Mouse (Mus musculus) c-Kit-positive CD71-positive TER-119-negative erythroid progenitor cells, embryonic 14.5 days (primary cell): ENCODE data around the gene Pla2g6.

Experiments used
- DNase-seq: peaks from one replicate; pipeline ENCODE4 v3.0.0-alpha.2; 2013; ENCODE audit warnings: low read depth

Gene Pla2g6

DNA sequence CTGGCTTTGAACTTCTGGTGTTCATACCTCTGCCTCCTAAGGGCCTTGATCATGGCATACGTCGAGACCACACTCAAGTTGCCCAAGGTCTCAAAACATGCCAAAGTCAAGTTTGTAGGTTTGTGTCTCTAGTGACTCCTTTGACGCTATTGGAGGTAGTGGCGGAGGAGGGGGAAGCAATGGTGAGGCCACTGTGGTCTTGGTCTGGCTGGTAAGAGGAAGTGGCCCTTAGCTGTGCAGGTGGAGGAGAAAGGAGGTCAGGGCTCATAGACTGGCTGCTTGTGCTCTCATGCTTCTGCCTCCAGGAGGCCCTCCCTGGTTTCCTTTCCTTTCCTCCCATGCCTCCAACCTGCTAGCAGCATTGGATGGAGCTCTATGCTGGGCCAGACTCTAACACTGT, 22.7 kb upstream of the Pla2g6 start:
- no peak for DNase-seq

DNA sequence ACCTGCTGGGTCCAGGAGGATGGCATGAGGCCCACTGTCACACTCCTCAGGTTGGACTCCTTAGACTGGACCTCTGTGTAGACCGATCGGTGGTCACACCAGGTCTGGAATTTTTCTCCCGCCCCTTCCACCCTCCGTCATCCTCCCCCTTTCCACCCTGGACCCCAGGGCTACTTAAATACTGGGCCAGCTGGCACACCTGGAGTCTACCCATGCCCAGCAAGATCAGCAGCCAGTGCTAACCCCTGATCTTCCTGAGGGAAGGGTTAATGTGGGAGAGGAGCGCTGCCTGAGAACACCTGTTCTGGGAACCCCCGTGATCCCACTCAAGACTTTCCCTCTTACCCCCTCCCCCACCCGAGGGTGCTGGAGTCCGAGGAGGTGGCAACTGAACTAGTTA, 20.5 kb upstream of the Pla2g6 start:
- no peak for DNase-seq

DNA sequence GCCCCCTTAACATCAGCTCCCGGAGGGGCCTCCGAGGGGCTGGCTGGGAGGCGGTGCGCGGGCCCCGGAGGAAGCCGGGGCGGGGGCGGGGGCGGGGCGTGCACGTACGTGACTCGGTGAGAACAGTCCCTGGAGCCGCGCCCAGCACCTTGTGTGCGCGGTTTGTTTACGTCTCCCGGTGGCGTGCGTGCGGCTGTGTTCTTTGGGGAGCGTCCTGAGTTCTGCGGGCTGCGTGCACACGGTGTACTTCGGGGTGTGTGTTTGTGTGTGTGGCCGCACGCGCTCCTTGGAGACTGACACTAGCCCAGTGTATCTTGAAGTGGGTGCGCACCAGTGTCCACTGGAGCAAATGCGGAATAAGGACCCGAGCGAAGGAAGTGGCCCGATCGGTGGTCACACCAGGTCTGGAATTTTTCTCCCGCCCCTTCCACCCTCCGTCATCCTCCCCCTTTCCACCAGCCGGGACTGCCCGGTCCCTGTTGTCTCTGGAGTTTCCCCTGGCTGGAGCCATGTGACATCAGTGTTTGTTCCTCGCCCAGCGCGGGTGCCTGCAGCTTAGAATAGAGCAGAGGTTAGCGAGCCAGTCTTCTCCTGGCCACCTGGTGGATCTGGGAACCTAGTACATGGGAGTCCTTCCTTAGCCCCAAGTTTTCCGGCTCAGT, 19.8 kb upstream of the Pla2g6 start:
- peak; percentile 75 for DNase-seq

DNA sequence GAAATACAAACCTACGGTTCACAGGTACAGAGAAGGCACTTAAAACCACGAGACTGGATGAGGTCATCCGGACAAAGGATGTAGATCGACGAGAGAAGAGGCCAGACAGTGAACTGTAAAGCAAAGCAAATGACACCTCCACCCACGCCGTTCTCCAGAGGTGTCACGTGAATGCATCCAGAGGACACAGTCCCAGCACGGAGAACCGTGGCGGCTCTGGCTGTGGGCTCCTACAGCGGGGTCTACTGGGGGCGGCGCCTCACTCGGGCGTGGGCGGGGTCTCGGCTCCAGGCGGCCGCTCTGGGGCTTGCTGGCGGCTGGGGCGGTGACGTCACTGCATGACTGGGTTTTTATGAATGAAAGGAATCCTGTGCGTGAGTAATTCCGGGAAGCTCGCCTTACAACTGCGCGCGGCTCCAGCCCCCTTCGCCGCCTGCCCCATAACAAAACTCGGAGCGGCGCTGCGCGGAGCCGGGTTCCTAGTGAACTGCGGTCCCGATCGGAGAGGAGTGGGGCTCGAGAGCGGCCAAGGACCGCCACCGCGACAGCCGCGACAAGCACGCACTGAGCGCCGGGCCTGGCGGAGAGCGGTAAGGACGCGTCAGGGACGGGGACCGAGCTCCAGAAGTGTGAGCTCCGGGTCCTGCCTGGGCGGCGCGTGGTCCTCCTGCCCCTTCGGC, 19.1 kb upstream of the Pla2g6 start:
- DNase-seq = peak; percentile 81

DNA sequence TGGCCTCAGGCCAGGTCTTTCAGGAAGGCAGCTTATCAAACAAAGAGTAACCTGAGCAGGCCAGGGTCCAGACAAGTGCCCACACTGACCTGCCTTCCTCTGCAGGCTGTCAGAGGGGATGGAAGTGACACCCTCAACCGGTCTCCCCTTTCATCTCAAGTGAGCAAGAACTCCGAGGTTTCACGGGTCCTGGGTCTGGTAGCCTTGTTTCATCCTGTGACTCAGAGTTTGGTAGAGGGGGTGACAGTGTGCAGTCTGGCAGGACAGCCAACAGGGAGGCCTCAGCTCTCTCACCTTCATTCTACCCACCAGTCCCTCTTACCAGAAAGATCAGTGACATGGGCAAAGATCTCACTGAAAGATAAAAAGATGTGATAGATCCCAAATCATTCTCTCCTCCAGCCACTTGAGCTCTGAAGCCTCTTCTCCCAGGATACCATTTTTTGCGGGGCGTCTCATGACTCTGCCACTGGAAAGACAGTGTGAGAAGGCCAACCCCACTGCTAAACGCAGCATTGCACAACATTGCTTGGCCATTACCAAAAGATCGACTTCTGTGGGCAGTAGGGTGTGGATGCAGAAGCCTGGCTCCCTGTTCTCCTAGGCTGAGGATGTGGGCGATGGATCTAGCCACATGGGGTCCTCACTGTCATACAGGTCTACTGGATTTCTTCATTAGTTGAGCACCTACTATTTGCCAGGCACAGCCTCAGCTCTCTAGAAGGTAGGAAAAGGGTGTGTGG, 18.0 kb upstream of the Pla2g6 start, which contains the start of gene Maff:
Maff (plus strand) TSS at position 571 of the 743 bp plus-strand sequence.
- no peak for DNase-seq

DNA sequence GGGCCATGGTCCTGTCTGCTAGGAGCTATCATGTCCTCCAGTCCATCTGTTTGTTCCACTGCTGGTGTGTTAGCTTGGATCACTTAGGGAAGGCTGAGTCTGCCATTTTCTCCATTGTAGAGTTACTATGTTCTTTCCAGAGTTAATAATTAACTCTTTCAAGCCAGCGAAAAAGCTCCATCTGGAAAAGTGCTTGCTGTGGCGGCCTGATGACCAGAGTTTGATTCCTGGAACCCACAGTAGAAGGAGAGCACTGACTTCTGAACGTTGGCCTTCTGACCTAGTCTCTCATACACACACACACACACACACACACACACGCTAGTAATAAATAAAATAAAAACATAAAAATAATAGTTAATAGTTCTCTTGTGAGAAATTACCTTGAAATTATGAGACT, 16.4 kb upstream of the Pla2g6 start:
- DNase-seq = no peak

DNA sequence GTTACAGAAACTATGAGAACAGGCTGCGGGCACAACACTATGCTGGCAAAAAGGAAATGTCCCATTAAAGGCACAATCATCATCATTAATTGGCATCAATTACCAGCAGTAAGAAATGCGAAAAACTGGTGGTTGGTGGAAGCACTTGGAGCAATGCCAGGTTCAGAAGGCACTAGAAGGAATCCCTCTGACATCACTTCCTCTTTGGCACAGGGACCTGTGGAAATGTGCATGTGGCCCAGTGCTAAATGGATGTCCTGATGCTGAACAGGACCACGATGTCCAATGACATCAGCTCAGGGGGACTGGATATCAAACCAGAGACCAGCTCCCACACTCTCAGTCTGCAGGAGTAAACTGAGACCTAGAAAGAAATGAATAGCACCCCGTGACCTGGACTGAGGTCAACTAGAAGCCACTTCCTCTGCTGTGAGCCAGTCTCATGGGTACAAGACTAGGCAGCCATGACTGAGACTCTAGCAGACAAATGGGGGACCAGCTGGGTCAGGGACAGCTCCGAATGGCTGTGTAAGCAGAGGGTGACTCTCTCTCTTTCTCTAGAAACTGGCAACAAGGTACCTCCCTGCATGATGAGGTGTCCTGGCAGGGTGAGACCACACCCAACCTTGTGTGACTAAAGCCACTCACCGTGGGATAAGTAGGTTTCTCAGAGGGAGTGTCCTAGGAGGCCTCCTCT, 14.6 kb upstream of the Pla2g6 start:
- DNase-seq = no peak

DNA sequence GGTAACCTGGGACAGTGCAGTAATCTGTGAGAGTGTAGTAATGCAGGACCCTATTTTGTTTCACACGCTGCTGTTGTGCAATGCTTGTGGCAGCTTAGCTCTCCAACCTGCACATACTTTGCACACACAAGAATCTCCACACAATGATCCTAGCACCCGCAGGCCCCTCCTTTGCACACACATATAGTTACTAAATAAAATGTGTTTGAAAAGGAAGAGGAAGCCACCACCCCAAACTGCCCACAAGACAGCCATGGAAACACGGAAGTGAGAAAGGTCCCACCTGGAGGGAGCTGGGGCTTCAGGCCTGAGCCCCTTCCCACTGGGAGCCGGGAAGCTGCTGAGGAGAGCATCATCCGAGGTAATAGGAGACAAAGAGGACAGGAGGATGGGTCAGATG, 10.8 kb upstream of the Pla2g6 start:
- no peak for DNase-seq

DNA sequence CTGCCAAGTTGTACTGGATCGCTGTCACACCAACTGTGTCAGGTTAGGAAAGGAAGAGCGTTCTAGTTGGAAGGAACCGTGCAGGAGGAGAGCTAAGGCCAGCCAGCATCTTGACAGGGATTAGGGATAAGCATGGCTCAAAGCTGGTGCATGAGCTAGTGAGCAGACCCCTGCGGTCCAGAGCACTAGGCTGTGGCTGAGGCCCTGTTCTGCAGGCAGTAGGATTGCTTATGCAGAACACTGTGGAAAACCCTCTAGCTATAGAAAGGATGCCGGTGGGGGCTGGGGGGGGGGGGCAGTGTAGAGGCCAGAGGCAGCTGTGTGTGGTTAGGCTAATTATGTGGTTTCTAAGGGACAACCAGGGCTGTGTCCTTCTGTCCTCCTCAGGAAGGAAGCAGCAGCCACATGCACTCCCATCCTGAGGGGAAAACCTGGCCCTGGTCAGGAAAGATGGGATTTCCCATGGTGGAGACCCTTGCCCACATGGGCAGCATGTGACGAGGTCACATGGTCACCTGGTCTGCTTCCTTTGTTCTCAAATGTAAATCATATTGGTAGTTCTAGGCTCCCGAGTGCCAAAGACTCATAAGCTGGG, 7.0 kb upstream of the Pla2g6 start:
- DNase-seq = no peak

DNA sequence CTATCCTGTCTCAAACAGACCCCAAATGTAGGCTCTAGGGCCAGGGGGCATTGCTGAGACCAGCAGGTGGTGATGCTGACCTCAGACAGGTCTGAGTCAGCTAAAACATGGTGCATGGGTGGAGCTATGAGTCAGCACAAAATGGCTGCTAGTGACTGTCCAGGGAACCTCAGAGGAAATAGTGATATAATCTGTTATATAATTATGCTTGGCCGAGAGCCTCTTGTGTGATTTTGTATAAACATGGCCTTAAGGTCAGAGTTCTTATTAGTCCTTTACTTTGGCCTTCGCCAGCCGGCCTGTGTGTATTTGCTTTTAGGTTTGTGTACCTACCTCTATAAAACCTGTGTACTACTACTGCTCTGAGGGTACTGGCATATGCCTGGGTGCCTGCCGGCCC, 5.2 kb upstream of the Pla2g6 start:
- no peak for DNase-seq

DNA sequence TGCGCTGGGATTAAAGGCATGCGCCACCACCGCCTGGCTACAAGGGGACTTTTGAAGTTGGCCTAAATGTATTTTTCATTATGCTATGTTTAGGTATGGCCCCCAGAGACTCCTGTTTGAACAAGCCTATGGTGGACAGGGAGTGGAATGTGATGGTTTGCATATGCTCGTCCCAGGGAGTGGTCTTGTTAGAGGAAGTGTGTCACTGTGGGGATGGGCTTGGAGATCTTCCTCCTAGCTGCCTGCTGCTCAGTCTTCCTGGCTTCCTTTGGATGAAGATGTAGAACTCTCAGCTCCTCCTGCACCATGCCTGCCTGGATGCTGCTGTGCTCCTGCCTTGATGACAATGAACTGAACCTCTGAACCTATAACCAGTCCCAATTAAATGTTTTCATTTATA, 2.3 kb upstream of the Pla2g6 start:
- DNase-seq = no peak

DNA sequence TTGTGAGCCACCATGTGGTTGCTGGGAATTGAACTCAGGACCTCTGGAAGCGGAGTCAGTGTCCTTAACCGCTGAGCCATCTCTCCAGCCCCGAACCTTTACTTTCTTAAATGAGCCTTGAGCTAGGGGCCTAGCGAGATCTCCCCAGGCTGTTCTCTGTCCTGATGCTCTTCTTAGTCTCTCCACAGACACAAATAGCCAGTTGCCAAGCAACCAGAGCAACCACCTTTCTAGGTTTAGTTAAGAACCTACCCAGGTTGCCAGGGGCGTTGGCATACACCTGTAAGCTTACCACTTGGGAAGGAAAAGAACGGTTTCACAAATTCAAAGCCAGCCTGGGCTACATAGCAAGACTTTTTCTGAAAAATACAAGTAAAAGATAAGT, 1.8 kb upstream of the Pla2g6 start:
- no peak for DNase-seq

DNA sequence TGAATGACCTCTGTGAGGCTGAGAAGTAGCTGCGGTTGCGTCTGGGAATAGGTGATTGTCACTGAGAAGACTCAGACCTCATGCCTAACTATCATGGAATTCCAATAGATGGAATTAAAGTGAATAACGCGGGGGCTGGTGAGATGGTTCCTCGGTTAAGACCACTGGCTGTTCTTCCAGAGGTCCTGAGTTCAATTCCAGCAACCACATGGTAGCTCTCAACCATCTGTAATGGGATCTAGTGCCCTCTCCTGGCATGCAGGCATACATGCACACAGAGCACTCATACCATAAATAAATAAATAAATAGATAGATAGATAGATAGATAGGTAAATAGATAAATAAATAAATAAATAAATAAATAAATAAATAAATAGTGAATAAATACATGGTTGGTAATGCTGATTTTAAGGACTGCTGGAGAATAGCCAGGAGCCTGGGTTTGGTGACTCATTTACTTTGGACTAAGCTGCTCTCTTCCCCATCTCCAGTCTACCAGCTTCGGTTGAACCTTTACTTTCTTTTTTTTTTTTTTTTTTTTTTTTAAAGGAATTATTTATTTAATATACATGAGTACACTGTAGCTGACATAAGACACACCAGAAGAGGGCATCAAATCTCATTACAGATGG, 1.3 kb upstream of the Pla2g6 start:
- no peak for DNase-seq

DNA sequence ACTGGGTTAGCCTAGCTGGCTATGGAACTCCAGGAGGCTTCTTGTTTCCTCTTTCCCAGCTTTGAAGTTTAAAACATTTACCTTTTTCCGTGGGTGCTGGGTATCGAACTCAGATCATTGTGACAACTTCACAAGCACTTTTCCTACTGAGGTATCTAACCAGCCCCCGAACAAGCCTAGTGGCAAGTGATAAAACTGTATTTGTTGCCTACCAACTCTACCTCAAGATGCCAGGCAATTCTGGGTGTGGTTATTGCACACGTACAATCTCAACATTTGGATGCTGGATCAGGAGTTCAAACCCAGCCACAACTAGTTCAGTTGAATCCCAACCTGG, 717 bp upstream of the Pla2g6 start:
- DNase-seq = peak; percentile 33

DNA sequence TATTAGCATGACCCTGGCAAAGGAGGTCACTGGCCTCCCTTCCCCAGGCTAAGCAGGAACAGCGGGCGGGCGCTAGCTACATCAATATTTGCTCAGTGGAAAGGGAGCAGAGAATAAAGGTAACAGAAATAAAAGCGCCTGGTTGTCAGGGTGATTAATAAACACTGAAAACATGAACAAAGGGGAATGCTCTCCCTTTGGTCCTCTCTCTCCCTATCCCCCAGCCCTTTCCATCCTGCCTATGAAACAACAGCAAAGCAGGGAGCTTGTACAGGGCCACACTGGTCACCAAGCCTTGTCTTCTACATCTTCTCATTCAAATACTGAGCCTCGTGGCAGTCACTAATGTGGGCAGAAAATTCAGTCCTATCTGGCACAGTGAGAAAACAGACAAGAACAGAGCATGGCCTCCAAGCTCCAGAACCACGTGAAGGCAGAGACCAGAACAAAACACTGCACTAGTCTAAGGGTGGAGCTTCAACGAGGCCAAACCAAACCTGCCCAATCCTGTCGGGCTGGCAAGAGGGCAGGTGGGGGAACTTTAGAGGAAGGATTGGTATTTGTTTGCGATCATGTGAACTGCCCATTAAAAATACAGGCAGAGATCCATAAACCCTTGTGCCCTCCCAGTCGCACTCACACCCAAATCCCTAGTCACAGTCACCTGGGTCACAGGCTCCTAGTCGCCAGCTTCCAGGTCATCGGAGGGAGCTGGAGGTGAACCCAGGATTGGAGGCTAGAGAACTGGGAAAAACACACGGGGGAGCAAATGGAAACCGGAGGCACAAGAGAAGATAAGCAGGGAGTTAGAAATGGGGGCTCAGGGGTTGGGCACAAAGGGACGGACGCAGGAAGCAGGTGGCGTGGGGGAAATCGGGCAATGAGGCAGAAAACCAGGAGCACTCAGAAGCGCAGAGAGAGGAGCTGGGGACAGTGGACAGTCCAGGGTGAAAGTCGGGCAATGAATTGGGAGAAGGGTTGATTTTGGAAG, 924 bp downstream of the Pla2g6 start:
- peak; percentile 59 for DNase-seq

DNA sequence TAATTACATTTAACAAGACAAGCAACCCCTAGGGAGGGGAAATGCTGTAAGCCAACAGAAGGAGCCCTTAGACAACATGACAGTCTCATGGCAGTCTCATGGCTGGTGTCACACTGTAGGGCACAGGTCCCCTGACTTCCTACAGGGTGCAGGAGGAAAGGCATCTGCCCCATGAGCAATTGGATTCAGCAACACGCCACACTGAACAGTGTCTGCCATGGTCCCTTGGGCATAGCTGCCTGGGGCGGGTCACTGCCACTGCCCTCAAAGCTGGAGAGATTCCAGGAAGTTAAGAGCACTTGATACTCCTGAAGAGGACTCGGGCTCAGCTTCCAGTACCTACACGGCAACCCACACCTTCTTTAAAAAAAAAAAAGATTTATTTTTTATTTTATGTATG, 1.9 kb downstream of the Pla2g6 start:
- DNase-seq = no peak

DNA sequence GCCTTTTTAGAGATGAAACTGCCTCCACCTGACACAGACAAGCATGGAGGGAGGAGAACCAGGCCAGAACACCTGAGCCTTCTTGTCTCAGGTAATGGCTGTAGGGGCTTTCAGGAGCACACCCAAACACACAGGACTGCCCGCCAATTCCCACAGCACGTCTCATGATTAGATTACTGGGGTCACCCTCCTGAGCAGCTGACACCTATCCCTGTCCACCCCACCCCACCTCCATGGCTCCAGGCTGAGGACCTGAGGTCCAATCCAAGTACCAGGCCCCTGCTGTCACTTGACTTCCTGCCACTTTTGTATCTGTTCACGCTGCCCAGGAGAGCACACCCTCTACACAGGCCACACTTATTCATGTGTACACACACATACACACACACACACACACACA, 2.4 kb downstream of the Pla2g6 start:
- DNase-seq = no peak

DNA sequence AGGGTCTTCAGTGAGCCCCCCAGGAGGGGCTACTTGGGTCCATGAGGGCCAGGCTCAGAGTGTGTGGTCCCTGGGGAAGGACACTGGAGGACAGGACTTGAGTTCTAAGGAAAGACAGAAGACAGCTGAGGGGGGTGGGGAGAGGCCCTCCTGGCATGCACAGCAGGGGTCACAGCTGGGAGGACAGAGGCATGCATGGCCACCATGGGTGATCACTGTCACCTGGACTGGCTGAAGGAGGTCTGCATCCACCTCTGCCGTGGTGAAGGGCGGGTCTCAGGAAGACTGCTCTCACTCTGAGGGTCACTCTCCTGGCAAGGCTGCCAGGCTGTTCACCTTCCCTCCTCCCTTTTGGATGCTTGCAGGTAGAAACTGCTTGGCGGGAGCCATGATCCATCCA, 3.8 kb downstream of the Pla2g6 start:
- no peak for DNase-seq

DNA sequence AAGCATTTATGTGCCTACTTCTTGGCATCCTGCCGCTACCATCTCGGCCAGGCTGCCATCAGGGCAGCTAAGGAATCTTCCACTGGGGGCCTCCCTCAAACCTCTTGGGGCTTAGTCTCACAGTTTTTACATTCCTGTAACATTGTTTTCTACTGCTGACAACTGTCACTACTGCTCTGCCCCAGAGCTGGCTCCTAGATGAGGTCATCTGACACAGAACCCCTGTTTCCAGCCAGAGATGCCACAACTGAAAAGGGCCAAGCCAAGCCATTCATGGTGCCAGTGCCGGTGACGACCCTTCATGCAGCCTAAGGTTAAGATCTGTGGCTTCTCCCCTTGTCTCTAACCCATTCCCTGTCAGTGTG, 4.4 kb downstream of the Pla2g6 start:
- no peak for DNase-seq

DNA sequence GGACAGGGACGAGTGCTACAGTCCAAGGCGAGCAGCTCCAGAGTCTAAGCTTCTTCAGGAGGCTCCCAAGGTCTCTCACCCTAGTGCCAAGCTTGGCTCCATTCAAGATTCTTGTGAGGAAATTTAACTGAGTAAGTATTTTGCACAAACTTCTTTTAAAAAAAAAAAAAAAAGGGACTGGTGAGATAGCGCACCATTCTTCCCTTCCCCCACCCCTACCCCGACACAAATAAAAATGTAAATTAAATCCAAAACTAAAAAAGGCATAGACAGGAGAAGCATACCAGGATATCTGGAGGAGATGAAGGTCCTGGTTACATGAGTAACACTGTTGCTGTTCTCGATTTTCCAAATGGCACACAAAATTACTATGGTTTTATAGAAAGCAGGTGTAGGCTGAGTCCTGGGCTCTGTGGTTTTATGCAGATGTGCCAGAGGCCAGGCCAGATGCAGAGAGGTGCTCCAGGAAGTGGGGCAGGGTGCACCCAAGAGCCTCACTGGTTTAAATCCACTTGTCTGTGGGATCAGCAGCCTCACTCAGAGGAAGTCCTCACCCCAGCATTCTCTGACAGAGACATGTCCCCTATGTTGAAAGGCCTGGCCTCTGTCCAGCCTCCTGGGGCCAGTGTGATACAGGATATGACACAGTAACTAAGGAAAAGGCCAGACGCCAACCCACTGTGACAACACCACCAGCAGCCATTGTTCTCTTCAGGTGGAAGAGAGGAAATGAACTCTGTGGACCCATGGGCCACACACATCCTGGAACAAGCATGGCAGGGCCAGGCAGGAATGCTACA, 5.0 kb downstream of the Pla2g6 start:
- no peak for DNase-seq
